Mouse (Mus musculus): ENCODE measurements at regions not wholly inside any gene's neighbourhood (a gene's known extent, or its start where the extent isn't known, plus 50 kb on each side); places are given as distances from the start of the nearest gene placed in this dataset.

GRCm38 (mm10) chr1:130524744-130525143 lies 62.2 kb upstream of the Cd55 start:
- in situ Hi-C loops (cut with MboI; ENCODE audit: unreplicated experiment in 2 of 2), result loop anchor here (25.0 kb wide), 2 partner anchors 463 to 738 kb away; no protein-coding TSS in a partner anchor

DNA sequence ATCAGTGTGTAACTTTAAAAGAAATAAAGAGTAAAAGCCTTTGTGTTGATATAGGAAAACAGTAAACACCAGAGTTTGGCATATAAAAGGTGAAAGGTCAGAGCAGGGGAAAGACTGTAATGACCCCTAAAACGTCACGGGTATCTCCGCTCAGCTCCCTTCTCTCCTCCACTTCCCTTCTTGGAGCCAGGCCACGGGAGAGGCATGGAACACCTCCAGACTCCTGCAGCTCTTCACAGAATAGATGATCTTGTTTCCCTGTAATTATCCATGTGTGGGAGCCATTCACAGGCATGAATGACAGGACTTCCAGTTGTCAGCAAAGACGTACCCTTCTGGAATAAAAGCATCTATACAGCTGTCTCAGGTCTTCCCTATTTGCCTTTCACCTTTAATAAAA lies 55.3 kb upstream of the Cd55 start:
- in situ Hi-C loops (cut with MboI; ENCODE audit: unreplicated experiment in 2 of 2), result no loop called here

DNA sequence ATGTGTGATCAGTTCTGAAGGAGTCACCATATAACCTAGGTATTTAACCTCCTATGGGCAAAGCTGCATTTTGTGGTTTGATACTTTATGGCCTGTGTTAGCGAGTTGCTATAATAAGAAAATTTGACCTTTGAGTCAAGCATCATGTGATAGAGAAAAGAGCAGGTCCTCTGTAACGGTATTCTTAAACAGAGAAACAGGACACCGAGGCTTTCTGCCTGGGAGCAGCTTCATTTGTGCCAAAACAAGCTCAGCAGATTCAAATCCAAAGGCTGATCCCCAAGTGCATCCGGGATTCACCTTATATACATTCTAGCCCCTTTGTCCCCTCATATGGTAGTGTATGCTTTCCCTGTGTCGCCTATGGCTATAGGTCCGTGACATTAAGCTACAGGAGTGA lies 54.1 kb upstream of the Cd55 start:
- in situ Hi-C loops (cut with MboI; ENCODE audit: unreplicated experiment in 2 of 2), result no loop called here

DNA sequence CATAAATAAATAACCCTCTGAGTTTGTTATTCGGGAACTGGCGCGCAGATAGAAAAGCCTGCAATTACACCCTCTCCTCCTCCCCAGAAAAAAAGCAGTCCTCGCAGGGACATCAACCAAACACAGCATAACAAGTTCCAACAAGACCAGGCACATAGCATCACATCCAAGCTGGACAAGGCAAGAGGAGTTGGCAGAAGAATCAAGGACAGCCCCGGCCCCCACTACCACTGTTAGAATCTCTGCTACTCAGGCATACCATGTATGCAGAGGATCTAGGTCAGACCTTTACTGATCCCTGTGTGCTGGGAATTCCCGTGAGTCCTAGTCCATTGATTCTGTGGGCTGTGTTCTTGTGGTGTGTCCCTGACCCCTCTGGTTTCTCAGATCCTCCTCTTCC lies 52.8 kb upstream of the Cd55 start:
- in situ Hi-C loops (cut with MboI; ENCODE audit: unreplicated experiment in 2 of 2), result no loop called here

DNA sequence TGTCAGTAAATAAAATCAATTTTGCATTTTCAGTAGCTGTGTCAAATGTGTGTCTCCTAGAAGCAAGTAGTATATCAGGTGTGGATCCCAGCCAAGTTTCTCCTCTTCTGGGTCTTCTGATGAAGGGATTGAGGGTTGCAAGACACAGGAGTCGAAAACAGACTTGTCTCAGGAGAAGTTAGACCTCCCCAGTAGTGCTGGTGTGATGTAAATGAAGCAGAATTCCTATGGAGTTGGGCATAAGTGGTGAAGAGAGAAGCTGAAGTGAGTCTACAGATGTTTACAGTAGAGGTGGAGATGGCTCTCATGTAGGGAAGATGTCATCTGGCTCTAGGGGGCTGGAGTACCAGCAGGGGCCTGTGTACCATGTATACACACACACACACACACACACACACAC lies 50.9 kb upstream of the Cd55 start:
- in situ Hi-C loops (cut with MboI; ENCODE audit: unreplicated experiment in 2 of 2), result no loop called here

- in situ Hi-C loops (cut with MboI; ENCODE audit: unreplicated experiment in 2 of 2), result no loop called here
Measured at GRCm38 (mm10) chr1:130512798-130513405, 50.4 kb upstream of the Cd55 start.

Data from v-Abl transformed pro-B cells (cell line).